Mouse (Mus musculus) kidney, embryonic 14.5 days (tissue): Measurements from ENCODE around the gene Tbc1d9. TPM values are rescaled to one million over a fixed set of nuclear protein-coding genes. Genes with fewer than 3 reads are reported as not detected.

Experiments
- ATAC-seq: fragments of 200-750 bp; cut with Nextera tagmentation; 2 replicates; pipeline ENCODE4 v1.8.0; 2017; ENCODE audit warnings: moderate number of reproducible peaks, mild to moderate bottlenecking, moderate TSS enrichment, moderate library complexity; ENCODE audit not compliant: low FRiP score, low TSS enrichment
- H3K27ac ChIP-seq: fragments of 300-500 bp; sonication (generic); 2 replicates; pipeline ENCODE4 v1.5.1; 2014; ENCODE audit warnings: low read depth, mild to moderate bottlenecking, low read length, moderate library complexity, mixed read lengths
- H3K27me3 ChIP-seq: fragments of 300-500 bp; sonication (generic); 2 replicates; pipeline ENCODE4 v1.6.1; 2014; ENCODE audit warnings: mild to moderate bottlenecking, low read length; ENCODE audit not compliant: control insufficient read depth, insufficient read depth
- H3K36me3 ChIP-seq: fragments of 300-500 bp; sonication (generic); 2 replicates; pipeline ENCODE4 v1.6.1; 2014; ENCODE audit warnings: low read length, mixed read lengths; ENCODE audit not compliant: control insufficient read depth, insufficient read depth
- H3K4me1 ChIP-seq: fragments of 300-500 bp; sonication (generic); 2 replicates; pipeline ENCODE4 v1.6.1; 2014; ENCODE audit warnings: low read length, mixed read lengths; ENCODE audit not compliant: control insufficient read depth, insufficient read depth
- H3K4me2 ChIP-seq: fragments of 300-500 bp; sonication (generic); replicated peaks from 2 replicates; pipeline ENCODE4 v1.6.1; 2014; ENCODE audit warnings: low read depth, mild to moderate bottlenecking, low read length
- H3K4me3 ChIP-seq: fragments of 300-500 bp; sonication (generic); 2 replicates; pipeline ENCODE4 v1.5.1; 2014; ENCODE audit warnings: mild to moderate bottlenecking, low read length
- H3K9ac ChIP-seq: fragments of 300-500 bp; sonication (generic); 2 replicates; pipeline ENCODE4 v1.6.1; 2014; ENCODE audit warnings: low read depth, mild to moderate bottlenecking, low read length, moderate library complexity
- H3K9me3 ChIP-seq: fragments of 300-500 bp; sonication (generic); 2 replicates; pipeline ENCODE4 v1.6.1; 2016; ENCODE audit warnings: low read length; ENCODE audit not compliant: control insufficient read depth
- WGBS: fragments of 180-500 bp; shearing (Covaris S2); extraction: QIAGEN DNeasy Blood & Tissue Kit; methylation state at CpG from one replicate; pipeline ENCODE4 v1.1.7; 2014; 5-methylcytosine and 5-hydroxymethylcytosine counted together
- polyA plus RNA-seq: library from polyadenylated mRNA; unstranded; fragments of >200 nt; fragmentation: Nextera tagmentation; extraction: Ambion mirVana; gene quantifications from 2 replicates; pipeline ENCODE4 v1.2.1, GENCODE M21; 2014

Tbc1d9 gene
- polyA plus RNA-seq, 1 experiment from 2014 or later: 3.4 TPM

DNA sequence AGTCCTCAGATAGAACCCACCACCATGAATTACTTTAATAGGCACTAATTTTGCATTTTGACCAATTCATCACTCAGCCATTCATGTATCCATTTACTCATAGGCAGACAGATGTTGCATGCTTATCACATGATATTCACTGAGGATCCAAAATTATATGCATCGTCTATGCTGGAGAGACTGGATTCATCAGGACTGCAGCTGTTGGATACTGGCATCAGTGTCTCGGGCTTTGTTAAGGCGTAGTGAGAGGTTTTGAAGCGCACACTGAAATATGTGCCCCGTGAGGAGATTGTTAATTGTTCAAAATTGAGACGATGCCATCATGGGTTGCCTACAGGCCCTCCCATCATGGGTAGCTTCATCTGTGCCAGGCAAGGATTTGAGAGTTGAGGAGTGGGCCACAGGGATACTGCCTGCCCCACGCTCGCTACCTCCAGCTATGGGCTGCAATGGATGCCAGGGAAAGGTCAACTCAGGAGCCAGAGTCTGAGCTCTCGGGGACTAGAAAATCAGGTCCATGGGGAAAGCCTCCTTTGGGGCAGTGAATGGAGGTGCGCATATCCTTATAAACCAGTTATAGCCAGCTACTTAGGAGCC is 22.3 kb downstream of the Tbc1d9 start:
- 88% methylated on average over 10 of the region's 10 CpGs for WGBS
- Histone ChIP-seq H3K36me3 (no peaks in the 10 kb centered on the region), H3K4me2 (no peak overlapping the region), H3K27ac (no peak overlapping the region), H3K9ac (no peak overlapping the region), H3K4me3 (no peak overlapping the region), H3K4me1 (0 out of 2 replicates have a peak, but pooled peaks cover 4% of the 10 kb centered on the region), H3K27me3 (no peaks in the 10 kb centered on the region), H3K9me3 (no peaks in the 10 kb centered on the region)
- no peak for ATAC-seq

- Histone ChIP-seq H3K9me3 (no peaks in the 10 kb centered on the region), H3K4me2 (no peak overlapping the region), H3K4me3 (no peak overlapping the region), H3K27me3 (no peaks in the 10 kb centered on the region), H3K4me1 (no peaks in the 10 kb centered on the region), H3K36me3 (no peaks in the 10 kb centered on the region), H3K27ac (no peak overlapping the region), H3K9ac (no peak overlapping the region)
- ATAC-seq: no peak
- WGBS: 58% methylated on average over 4 of the region's 4 CpGs
These were observed 24.5 kb downstream of the Tbc1d9 start for GRCm38 (mm10) chr8:83189538-83190095.

- Histone ChIP-seq H3K9me3 (no peaks in the 10 kb centered on the region), H3K27ac (no peak overlapping the region), H3K4me3 (no peak overlapping the region), H3K27me3 (no peaks in the 10 kb centered on the region), H3K36me3 (no peaks in the 10 kb centered on the region), H3K4me1 (peaks cover 3% of the 10 kb centered on the region; the same call in 1 of the 2 replicates), H3K9ac (no peak overlapping the region), H3K4me2 (no peak overlapping the region)
- WGBS: 78% methylated on average over 6 of the region's 6 CpGs
- no peak for ATAC-seq
These were observed 30.9 kb downstream of the Tbc1d9 start for GRCm38 (mm10) chr8:83196088-83196487.

DNA sequence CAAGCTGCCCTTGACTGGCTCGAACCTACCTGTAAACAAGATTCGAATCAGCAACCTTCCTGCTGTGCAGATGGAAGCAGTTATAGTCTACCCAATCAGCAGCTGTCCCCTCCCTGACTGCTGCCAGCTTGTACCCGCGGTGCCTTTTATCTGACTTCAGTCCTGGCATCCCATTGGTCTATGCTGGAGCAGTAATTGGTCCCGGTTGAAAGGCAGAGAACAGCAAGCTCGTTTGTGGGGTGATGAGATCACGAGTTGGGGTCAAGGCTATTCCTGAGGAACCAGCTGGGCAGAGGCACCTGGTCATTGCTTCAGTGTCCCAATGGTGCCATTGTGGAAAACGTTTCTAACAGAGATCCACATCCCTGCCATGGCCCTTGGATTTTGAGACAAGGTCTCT is 34.6 kb downstream of the Tbc1d9 start:
- no peak overlapping the region for H3K4me2 ChIP-seq
- H3K9me3 ChIP-seq: no peaks in the 10 kb centered on the region
- no peak overlapping the region for H3K27ac ChIP-seq
- ATAC-seq: no peak
- no peaks in the 10 kb centered on the region for H3K27me3 ChIP-seq
- H3K36me3 ChIP-seq: no peaks in the 10 kb centered on the region
- no peak overlapping the region for H3K9ac ChIP-seq
- 63% methylated on average over 8 of the region's 8 CpGs for WGBS
- H3K4me1 ChIP-seq: peaks cover 3% of the 10 kb centered on the region; the same call in 1 of the 2 replicates
- H3K4me3 ChIP-seq: no peak overlapping the region

DNA sequence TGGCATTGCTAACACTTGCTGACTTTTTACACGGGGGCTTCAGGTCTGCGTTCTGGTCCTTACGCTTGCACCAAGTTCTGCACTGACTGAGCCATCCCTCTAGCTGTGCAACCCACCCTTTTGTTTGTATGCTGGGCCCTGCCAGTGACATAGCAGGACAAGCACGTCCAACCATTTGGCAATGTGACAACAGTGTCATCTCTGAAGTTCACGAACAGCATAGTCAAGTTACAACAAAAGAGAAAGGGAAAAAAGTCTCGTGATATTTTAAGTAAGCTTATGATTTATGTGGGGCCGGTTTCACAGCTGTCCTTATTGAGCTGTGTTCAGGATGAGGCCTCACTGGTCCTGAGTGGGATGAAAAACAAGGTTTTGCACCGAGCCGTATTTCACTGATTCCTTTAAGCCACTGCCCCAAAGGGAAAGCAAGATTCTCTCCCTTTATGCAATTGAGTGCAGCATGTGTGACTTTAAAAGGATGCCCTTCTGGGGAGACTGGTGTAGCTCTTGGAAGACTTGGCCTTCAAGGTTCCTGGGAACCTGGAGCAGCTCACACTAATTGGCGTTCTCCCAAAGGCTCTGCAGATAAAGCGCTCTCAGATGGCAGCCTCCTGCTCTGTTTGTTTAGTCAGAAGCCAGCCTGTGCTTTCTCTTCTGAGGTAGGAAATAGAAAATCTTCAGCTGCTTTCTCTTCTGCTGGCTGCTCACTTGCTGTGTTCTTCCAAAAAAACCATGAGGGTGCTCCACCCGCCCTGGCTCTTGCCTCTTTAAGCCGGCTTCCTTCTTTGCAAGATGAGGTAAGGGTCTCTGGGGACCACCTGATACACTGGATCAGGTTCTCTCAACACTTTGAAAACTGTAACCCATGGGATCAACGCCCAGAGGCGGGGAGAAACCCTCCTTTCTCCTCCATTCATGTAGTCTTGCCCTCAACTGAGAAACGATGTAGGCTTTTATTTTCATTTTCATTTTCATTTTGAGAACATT is 35.3 kb downstream of the Tbc1d9 start:
- H3K36me3 ChIP-seq: no peaks in the 10 kb centered on the region
- H3K27ac ChIP-seq: peak overlapping the region; percentile 2; the same call in 1 of the 2 replicates
- H3K9me3 ChIP-seq: no peaks in the 10 kb centered on the region
- no peak overlapping the region for H3K4me2 ChIP-seq
- peak; percentile 39; the same call in 1 of the 2 replicates for ATAC-seq
- no peak overlapping the region for H3K4me3 ChIP-seq
- no peaks in the 10 kb centered on the region for H3K27me3 ChIP-seq
- peaks cover 3% of the 10 kb centered on the region; the same call in 1 of the 2 replicates for H3K4me1 ChIP-seq
- 57% methylated on average over 16 of the region's 16 CpGs for WGBS
- no peak overlapping the region for H3K9ac ChIP-seq

DNA sequence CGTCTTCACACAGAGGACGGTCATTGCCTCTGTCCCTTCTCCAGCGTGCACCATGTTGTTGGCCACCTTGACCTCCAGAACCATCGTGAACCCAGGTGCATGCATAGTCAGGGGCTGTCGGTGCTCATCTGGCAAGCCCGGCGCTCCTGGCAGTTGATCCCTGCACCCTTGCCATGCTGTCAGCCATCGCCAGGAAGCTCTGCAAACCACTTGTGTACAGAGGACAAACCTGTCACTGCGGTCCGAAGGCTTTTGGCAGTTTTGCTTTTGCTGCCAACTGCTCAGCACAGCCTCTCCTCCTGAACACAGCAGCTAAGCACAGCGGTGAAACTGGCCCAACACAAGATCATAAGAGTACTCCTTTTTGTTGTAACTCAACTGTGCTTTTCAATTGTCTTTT is 37.8 kb downstream of the Tbc1d9 start:
- no peak for ATAC-seq
- H3K27ac ChIP-seq: no peak overlapping the region
- H3K27me3 ChIP-seq: no peaks in the 10 kb centered on the region
- peaks cover 3% of the 10 kb centered on the region; the same call in 1 of the 2 replicates for H3K4me1 ChIP-seq
- no peak overlapping the region for H3K4me3 ChIP-seq
- H3K36me3 ChIP-seq: no peaks in the 10 kb centered on the region
- H3K4me2 ChIP-seq: no peak overlapping the region
- no peak overlapping the region for H3K9ac ChIP-seq
- no peaks in the 10 kb centered on the region for H3K9me3 ChIP-seq
- 90% methylated on average over 11 of the region's 11 CpGs for WGBS

GRCm38 (mm10) chr8:83205907-83206306 is 40.8 kb downstream of the Tbc1d9 start:
- Histone ChIP-seq H3K9ac (no peak overlapping the region), H3K4me3 (no peak overlapping the region), H3K9me3 (no peaks in the 10 kb centered on the region), H3K4me1 (no peaks in the 10 kb centered on the region; the same call in 1 of the 2 replicates), H3K36me3 (no peaks in the 10 kb centered on the region), H3K4me2 (no peak overlapping the region), H3K27ac (no peak overlapping the region), H3K27me3 (no peaks in the 10 kb centered on the region)
- no peak for ATAC-seq
- 67% methylated on average over 7 of the region's 7 CpGs for WGBS

DNA sequence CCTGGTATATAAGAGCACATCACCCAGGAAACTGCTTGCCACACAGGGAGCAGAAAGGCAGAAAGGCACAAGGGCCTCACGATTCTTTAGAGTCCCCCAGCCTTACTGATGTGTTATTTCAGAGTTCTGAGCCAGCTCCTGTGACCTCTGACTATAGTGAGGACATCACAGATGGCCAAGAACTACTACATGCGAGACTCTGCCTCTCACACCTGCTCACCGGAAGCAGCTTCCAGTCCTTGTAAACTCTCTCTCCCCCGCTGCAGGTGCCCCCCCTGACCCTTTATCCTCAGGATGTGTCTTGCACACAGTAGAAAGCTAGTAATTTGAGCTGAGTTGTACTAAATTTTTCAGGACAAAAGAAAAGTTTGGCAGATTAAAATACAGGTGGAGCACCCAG is 44.4 kb downstream of the Tbc1d9 start:
- H3K4me2 ChIP-seq: no peak overlapping the region
- no peaks in the 10 kb centered on the region for H3K9me3 ChIP-seq
- no peak overlapping the region for H3K9ac ChIP-seq
- no peak for ATAC-seq
- WGBS: 51% methylated on average over 4 of the region's 4 CpGs
- H3K4me1 ChIP-seq: no peaks in the 10 kb centered on the region
- H3K36me3 ChIP-seq: no peaks in the 10 kb centered on the region
- no peaks in the 10 kb centered on the region for H3K27me3 ChIP-seq
- no peak overlapping the region for H3K27ac ChIP-seq
- no peak overlapping the region for H3K4me3 ChIP-seq

DNA sequence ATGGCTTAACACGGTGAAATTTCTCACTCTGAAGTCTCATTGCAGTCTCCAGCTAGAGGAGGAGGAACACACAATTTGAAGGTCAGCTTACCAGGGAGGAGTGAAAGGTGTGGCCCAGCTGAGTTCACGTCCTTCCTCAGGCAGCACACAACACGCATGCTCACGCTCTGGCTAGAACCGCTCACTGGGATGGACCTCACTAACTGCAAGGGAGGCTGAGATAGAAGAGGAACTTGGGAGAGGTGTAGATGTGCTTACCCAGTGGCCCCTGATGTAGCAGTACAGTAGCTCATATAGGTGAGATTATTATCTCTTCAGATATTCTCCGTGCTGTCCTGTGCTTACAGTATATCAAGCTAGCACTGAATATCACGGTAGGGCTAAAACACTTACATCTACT is 45.5 kb downstream of the Tbc1d9 start:
- Histone ChIP-seq H3K9ac (no peak overlapping the region), H3K36me3 (no peaks in the 10 kb centered on the region), H3K9me3 (no peaks in the 10 kb centered on the region), H3K27me3 (no peaks in the 10 kb centered on the region), H3K4me3 (no peak overlapping the region), H3K4me2 (no peak overlapping the region), H3K27ac (no peak overlapping the region), H3K4me1 (no peaks in the 10 kb centered on the region)
- no peak for ATAC-seq
- 65% methylated on average over 7 of the region's 7 CpGs for WGBS
